Mouse (Mus musculus) liver, embryonic 15.5 days (tissue): ENCODE data around the gene Pfn4. TPM values are rescaled to one million over a fixed set of nuclear protein-coding genes. Genes with fewer than 3 reads are reported as not detected.

ENCODE experiments used
- ATAC-seq: fragments of 200-750 bp; cut with Nextera tagmentation; 2 replicates; pipeline ENCODE4 v1.8.0; 2017; ENCODE audit warnings: moderate number of reproducible peaks, mild to moderate bottlenecking, moderate library complexity; ENCODE audit not compliant: insufficient read depth
- H3K27ac ChIP-seq: fragments of 300-500 bp; sonication (generic); replicated peaks from 2 replicates; pipeline ENCODE4 v1.5.1; 2015; ENCODE audit warnings: mild to moderate bottlenecking, inconsistent platforms
- H3K27me3 ChIP-seq: fragments of 300-500 bp; sonication (generic); 2 replicates; pipeline ENCODE4 v1.6.1; 2015; ENCODE audit warnings: mild to moderate bottlenecking, inconsistent platforms
- H3K36me3 ChIP-seq: fragments of 300-500 bp; sonication (generic); replicated peaks from 2 replicates; pipeline ENCODE4 v1.6.1; 2015; ENCODE audit warnings: moderate library complexity, mild to moderate bottlenecking, inconsistent platforms
- H3K4me1 ChIP-seq: fragments of 300-500 bp; sonication (generic); replicated peaks from 2 replicates; pipeline ENCODE4 v1.6.1; 2015; ENCODE audit warnings: inconsistent platforms
- H3K4me2 ChIP-seq: fragments of 300-500 bp; sonication (generic); 2 replicates; pipeline ENCODE4 v1.6.1; 2015; ENCODE audit warnings: moderate library complexity, mild to moderate bottlenecking, inconsistent platforms
- H3K4me3 ChIP-seq: fragments of 300-500 bp; sonication (generic); replicated peaks from 2 replicates; pipeline ENCODE4 v1.5.1; 2015; ENCODE audit warnings: mild to moderate bottlenecking, inconsistent platforms
- H3K9ac ChIP-seq: fragments of 300-500 bp; sonication (generic); 2 replicates; pipeline ENCODE4 v1.6.1; 2015; ENCODE audit warnings: moderate library complexity, mild to moderate bottlenecking, inconsistent platforms
- H3K9me3 ChIP-seq: fragments of 300-500 bp; sonication (generic); replicated peaks from 2 replicates; pipeline ENCODE4 v1.6.1; 2016; ENCODE audit warnings: inconsistent platforms
- WGBS: fragments of 180-500 bp; shearing (Covaris S2); methylation state at CpG from one replicate; pipeline ENCODE4 v1.1.7; 2015; ENCODE audit warnings: mixed read lengths; ENCODE audit not compliant: insufficient replicate concordance; 5-methylcytosine and 5-hydroxymethylcytosine counted together
- polyA plus RNA-seq: library from polyadenylated mRNA; unstranded; fragments of >200 nt; fragmentation: Nextera tagmentation; extraction: Ambion mirVana; gene quantifications from 2 replicates; pipeline ENCODE4 v1.2.1, GENCODE M21; 2015

Gene Pfn4
- 0.46 and 0.50 TPM in 2 replicates for polyA plus RNA-seq

DNA sequence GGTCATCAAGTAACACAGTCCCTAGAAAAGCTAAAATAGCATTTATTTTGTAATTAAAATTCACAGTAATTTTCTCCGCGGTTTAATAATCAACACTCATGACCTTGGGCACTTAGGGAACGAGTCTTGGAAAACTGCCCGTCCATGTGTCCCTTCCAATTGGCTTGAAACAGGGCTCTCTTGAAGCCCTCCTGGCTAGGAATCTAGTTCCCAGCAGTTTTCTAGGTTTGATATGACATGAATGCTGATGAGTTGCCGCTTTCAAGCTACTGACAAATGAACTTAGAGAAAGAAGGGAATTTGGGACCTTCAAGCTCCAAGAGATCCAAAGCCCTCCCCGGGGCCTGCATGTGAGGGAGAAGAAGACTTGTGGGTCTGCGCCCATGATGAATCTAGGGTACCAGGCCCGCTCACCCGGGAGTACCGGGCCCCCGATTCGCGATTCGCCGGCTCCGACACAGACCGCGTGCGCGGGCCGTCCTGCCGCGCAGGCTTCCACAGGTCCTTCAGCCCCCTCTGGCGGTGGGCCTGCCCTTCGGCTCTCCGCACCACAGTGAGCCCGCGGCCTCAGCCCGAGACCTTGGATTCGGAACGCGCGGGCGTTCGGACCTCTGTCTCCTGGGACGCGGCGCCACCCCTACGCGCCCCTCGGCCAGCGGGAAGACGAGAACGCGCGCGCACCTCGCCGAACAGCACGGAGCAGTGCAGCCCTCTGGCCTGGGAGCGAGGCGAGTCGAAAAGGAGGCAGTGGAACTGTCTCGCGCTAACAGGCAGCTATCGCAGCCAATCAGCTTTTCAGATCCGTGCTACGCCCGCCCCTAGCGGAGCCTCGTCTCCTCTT, at the start of gene Pfn4, which contains the start of gene Fam228b:
Pfn4 (plus strand) TSS at position 531 of the 841 bp plus-strand sequence.
Fam228b (minus strand) TSS at position 776 of the 841 bp plus-strand sequence.
- Histone ChIP-seq H3K9me3 (no peaks in the 10 kb centered on the region), H3K36me3 (no peaks in the 10 kb centered on the region), H3K4me1 (peaks cover 12% of the 10 kb centered on the region), H3K4me2 (peak within 1 kb of the TSS; percentile 93), H3K9ac (peak within 1 kb of the TSS; percentile 88), H3K4me3 (peak within 1 kb of the TSS; percentile 79), H3K27ac (peak within 1 kb of the TSS; percentile 77), H3K27me3 (no peaks in the 10 kb centered on the region)
- ATAC-seq = peak; percentile 98
- WGBS = 5% methylated on average over 61 of the region's 61 CpGs

DNA sequence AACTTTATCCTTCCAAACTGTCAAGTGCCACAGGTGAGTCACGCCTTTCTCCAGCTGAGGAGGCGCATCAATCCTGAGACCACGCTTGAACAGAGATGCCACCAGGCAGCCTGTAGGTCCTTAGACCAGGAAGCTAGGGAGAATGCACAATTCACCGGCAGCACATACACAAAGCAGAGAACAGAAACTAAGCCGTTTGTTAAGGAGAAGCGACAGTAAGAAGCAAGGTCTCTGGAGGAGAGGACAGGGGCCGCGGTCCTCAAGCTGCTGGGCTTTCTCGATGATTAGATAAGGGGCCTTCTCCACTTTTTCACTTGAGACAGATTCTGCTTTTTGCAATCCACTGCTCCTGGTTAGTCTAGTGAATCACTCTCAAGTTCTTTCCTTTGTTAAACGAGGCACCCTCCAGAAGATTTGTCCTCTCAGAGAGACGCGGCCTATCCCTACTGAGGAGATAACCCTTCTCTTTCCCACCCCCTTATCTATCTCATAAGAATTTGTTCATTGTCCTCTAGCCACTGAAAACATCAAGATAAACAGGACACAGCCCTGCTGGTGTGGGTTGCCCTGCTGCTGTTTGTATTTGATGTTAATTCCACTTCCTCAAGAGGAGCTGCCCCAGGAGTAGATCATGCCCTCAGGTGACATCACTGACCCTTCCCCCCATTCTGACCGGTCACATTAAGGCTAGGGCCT, 49.6 kb upstream of the Pfn4 start:
- peaks cover 61% of the 10 kb centered on the region for H3K4me1 ChIP-seq
- 0 out of 2 replicates have a peak, but pooled peaks cover 3% of the 10 kb centered on the region for H3K36me3 ChIP-seq
- H3K27me3 ChIP-seq = no peaks in the 10 kb centered on the region
- H3K9ac ChIP-seq = 0 out of 2 replicates have a peak overlapping the region, but pooled peaks have one; percentile 2
- H3K27ac ChIP-seq = peak overlapping the region; percentile 57
- H3K4me3 ChIP-seq = peak overlapping the region; percentile 34
- H3K9me3 ChIP-seq = no peaks in the 10 kb centered on the region
- WGBS = 32% methylated on average over 13 of the region's 13 CpGs
- ATAC-seq = peak; percentile 29; the same call in 1 of the 2 replicates
- peak overlapping the region; percentile 57 for H3K4me2 ChIP-seq

DNA sequence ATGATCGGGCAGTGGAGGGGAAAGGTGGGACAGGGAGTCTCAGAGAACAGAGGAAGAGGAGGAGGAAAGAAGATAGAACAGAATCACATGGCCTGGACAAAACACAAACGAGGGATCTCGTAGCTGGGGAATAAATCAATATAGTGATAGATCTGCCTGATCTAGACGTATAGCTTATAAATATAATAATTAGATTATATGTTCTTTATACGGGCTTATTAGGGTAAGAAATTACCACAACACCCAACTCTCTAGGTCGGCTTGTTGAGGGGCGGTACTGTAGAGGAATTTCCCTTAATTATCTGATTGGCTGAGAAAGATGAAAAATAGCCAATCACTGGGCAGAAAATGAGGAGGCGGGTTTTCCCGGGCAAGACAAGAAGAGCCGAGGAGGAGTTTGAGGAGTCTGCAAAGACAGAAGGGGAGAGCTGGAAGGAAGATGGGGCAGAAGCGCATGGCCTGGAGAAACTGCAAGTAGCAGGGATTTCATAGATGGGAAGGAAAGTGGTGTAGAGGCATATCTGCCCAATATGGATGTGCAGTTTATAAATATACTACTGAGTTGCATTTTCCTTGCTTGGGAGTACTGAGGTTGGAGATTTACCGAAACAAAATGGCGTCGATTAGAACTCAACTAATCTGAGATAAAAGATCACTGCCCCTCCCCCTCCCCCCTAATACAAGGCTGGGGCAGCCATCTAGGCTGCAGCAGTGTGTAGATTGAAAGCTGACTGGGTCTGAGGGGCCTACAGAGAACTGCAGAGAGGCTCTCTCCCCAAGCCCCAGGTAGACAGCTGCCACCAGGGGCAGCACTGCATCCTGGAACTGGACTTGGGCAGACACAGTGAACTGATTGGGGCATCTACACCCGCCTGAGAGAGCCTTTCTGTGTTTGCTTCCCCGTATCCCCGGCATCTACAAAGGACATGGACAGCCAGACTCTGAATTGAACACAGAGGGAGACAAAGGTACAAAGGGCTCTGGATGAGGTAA, 48.8 kb upstream of the Pfn4 start:
- Histone ChIP-seq H3K4me3 (peak overlapping the region; percentile 34), H3K27me3 (no peaks in the 10 kb centered on the region)

DNA sequence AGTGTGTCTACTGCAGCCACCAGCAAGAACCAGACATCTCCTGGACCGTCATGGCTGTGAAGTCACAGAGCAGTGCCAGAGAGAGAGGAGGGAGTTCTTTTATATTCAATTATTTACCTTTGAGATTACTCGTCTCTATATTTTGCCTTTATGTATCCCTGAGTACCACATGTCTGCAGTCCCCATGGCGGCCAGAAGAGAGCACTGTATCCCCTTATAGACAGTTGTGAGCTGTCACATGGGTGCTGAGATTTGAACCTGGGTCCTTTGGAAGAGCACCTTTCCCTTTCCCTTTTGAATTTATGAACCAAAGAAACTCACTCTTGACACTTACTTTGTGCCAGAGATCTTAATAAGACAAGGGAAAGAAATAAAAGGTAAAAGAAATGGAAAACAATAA, 39.7 kb upstream of the Pfn4 start:
- no peak for ATAC-seq
- 81% methylated on average over 3 of the region's 3 CpGs for WGBS
- H3K9me3 ChIP-seq = no peaks in the 10 kb centered on the region

More for the DNA sequence above, 48.8 kb upstream of the Pfn4 start:
- 0 out of 2 replicates have a peak, but pooled peaks cover 1% of the 10 kb centered on the region for H3K36me3 ChIP-seq
- H3K9ac ChIP-seq = 0 out of 2 replicates have a peak overlapping the region, but pooled peaks have one; percentile 2
- peaks cover 54% of the 10 kb centered on the region for H3K4me1 ChIP-seq
- H3K27ac ChIP-seq = peak overlapping the region; percentile 57
- H3K9me3 ChIP-seq = no peaks in the 10 kb centered on the region
- peak overlapping the region; percentile 57 for H3K4me2 ChIP-seq
- WGBS = 48% methylated on average over 17 of the region's 17 CpGs
- peak; percentile 64 for ATAC-seq

DNA sequence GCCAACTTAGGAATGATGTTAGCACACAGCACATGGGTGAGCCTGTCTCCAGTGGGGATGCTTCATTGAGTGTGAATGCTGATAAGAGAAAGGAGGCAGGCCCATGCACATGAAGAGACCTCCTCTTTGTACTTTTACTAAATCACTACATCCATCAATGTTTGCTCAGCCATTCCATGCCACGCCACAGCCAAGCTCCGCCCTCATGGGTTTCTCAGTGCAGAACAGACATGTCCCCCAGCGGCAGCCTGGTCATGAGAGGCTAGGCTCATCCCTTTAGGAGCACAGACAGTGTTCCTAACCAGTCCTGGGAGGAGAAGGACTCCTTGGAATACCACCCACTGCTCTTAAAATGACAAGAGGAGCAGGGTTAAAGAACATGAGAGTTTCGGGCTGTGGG, 37.2 kb upstream of the Pfn4 start:
- WGBS = 53% methylated on average over 4 of the region's 4 CpGs

More for the DNA sequence above, 39.7 kb upstream of the Pfn4 start:
- H3K4me1 ChIP-seq = no peaks in the 10 kb centered on the region
- no peak overlapping the region for H3K4me3 ChIP-seq
- no peak overlapping the region for H3K27ac ChIP-seq
- H3K27me3 ChIP-seq = no peaks in the 10 kb centered on the region
- no peak overlapping the region for H3K9ac ChIP-seq
- H3K36me3 ChIP-seq = no peaks in the 10 kb centered on the region
- no peak overlapping the region for H3K4me2 ChIP-seq

DNA sequence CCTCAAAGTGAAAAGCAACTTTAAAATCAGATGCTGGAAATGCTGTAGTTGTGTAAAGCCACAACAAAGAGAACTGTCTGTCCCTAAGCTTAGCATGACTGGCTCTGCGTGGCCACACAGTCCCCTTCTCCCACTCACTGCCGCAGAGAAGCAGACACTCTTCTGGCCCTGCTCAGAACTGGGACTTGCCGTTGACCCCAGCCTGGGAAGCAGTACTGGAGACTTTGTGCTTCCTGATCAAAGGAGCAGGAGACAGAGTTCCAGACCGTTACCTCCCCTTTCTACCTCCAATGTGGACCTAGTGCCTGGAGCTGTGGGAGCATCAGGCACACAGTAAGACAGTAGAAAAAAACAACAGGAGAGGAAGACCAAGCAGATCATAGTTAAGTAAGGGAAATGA, 36.5 kb upstream of the Pfn4 start:
- 62% methylated on average over 4 of the region's 4 CpGs for WGBS
- no peaks in the 10 kb centered on the region for H3K36me3 ChIP-seq
- no peak overlapping the region for H3K9ac ChIP-seq
- no peak overlapping the region for H3K27ac ChIP-seq
- no peak overlapping the region for H3K4me2 ChIP-seq
- no peak for ATAC-seq
- no peaks in the 10 kb centered on the region for H3K27me3 ChIP-seq
- no peaks in the 10 kb centered on the region for H3K9me3 ChIP-seq
- no peak overlapping the region for H3K4me3 ChIP-seq
- no peaks in the 10 kb centered on the region for H3K4me1 ChIP-seq

More for the DNA sequence above, 37.2 kb upstream of the Pfn4 start:
- Histone ChIP-seq H3K4me1 (no peaks in the 10 kb centered on the region), H3K36me3 (no peaks in the 10 kb centered on the region), H3K9ac (no peak overlapping the region), H3K9me3 (no peaks in the 10 kb centered on the region), H3K27ac (no peak overlapping the region), H3K4me2 (no peak overlapping the region), H3K27me3 (no peaks in the 10 kb centered on the region), H3K4me3 (no peak overlapping the region)
- no peak for ATAC-seq

DNA sequence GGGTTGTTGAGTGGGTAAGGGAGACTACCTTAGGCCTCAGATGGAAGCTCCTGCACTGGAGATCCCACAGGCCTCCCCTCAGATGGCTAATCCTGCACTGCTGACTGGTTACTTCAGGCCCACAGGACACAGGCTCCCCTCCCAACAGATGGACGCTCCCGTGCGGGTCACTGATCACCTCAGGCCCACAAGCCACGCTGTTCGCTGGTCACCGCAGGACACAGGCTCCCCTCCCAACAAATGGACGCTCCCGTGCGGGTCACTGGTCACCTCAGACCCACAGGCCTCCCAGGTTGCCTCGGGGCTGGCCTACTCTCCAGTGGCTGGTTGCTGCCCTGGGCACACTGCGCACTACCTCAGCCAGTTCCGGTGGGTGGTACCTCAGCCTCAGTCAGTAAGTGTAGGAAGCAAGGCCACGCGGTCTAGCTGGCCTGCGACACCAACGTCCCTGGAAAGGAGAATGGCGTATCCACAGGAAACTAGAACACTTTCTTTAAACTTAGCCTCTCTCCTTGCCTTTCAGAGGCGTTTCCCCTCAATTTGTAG, 30.7 kb upstream of the Pfn4 start, which contains the start of gene Fam228a:
Fam228a (minus strand) TSS at position 400 of the 546 bp plus-strand sequence.
- H3K9me3 ChIP-seq = no peaks in the 10 kb centered on the region
- no peaks in the 10 kb centered on the region for H3K27me3 ChIP-seq
- H3K4me3 ChIP-seq = no peak within 1 kb of the TSS
- H3K4me1 ChIP-seq = no peaks in the 10 kb centered on the region
- ATAC-seq = no peak
- no peak within 1 kb of the TSS for H3K4me2 ChIP-seq
- no peak within 1 kb of the TSS for H3K27ac ChIP-seq
- H3K9ac ChIP-seq = no peak within 1 kb of the TSS
- whole genome bisulfite sequencing = 85% methylated on average over 18 of the region's 18 CpGs
- no peaks in the 10 kb centered on the region for H3K36me3 ChIP-seq

DNA sequence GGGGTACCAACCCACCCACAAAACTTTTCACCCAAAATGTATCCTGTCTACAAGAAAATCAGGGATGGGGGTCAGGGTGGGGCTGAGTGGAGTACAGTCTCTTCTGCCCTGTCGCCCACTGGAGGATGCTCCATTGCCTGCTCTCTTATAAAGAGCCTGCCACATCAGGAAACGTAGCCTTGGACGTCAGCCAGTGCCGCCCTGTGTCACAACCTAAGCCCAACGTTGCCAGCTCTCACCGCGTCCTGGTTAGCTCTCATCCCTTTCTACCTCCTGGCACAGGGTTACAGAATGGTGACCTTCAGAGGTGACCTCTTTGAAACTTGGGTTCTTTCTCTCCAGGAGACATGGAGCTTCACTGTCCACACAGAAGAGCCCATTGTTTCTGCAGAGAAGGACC, 28.0 kb upstream of the Pfn4 start:
- no peak for ATAC-seq
- H3K9ac ChIP-seq = no peak overlapping the region
- H3K27me3 ChIP-seq = no peaks in the 10 kb centered on the region
- H3K4me3 ChIP-seq = no peak overlapping the region
- no peaks in the 10 kb centered on the region for H3K4me1 ChIP-seq
- no peaks in the 10 kb centered on the region for H3K9me3 ChIP-seq
- no peak overlapping the region for H3K4me2 ChIP-seq
- WGBS = 65% methylated on average over 7 of the region's 7 CpGs
- H3K36me3 ChIP-seq = no peaks in the 10 kb centered on the region
- H3K27ac ChIP-seq = no peak overlapping the region

DNA sequence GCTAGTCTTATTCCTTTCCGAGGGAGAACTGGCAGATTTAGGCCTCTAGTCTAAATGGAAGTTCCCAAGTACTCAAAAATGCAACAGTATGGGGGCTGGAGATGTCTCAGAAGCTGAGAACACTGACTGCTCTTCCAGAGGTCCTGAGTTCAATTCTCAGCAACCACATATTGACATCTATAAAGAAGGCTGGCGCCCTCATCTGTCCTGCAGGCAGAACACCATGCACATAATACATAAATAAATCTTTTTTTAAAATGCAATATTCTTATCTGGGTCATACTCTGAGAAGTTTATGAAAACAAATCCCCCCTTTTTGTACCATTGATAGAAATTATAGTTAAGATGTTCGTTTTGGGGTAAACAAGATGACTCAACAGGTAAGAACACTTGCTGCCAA, 26.6 kb upstream of the Pfn4 start:
- H3K36me3 ChIP-seq = no peaks in the 10 kb centered on the region
- 58% methylated on average over 3 of the region's 3 CpGs for WGBS
- no peaks in the 10 kb centered on the region for H3K4me1 ChIP-seq
- H3K4me2 ChIP-seq = no peak overlapping the region
- H3K9ac ChIP-seq = no peak overlapping the region
- no peaks in the 10 kb centered on the region for H3K9me3 ChIP-seq
- no peaks in the 10 kb centered on the region for H3K27me3 ChIP-seq
- no peak for ATAC-seq
- no peak overlapping the region for H3K27ac ChIP-seq
- no peak overlapping the region for H3K4me3 ChIP-seq

DNA sequence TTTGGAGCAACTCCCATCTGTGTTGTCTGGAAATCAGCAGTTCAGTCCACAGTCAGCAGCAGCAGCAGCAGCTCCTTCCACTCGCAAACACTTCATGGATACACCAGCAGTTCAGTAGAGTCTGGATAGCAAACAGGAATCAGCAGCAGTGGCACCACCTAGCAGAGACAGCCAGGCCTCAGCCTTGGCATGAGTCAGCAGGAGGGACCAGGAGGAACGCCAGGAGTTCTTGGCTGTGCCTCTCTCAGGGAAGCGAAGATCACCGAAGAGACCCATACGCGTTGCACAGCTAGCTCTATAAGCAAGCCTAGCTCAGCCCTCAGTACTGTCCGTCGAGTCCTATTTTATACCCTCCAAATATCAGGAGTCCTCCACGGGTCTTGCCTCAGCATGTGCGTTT, 24.3 kb upstream of the Pfn4 start:
- no peak for ATAC-seq
- H3K4me1 ChIP-seq = no peaks in the 10 kb centered on the region
- no peaks in the 10 kb centered on the region for H3K36me3 ChIP-seq
- no peaks in the 10 kb centered on the region for H3K9me3 ChIP-seq
- H3K4me2 ChIP-seq = no peak overlapping the region
- no peak overlapping the region for H3K27ac ChIP-seq
- WGBS = 81% methylated on average over 10 of the region's 10 CpGs
- no peaks in the 10 kb centered on the region for H3K27me3 ChIP-seq
- H3K4me3 ChIP-seq = no peak overlapping the region
- no peak overlapping the region for H3K9ac ChIP-seq
